Mouse (Mus musculus): Measurements from ENCODE around the gene 2010003K11Rik.

2010003K11Rik gene

DNA sequence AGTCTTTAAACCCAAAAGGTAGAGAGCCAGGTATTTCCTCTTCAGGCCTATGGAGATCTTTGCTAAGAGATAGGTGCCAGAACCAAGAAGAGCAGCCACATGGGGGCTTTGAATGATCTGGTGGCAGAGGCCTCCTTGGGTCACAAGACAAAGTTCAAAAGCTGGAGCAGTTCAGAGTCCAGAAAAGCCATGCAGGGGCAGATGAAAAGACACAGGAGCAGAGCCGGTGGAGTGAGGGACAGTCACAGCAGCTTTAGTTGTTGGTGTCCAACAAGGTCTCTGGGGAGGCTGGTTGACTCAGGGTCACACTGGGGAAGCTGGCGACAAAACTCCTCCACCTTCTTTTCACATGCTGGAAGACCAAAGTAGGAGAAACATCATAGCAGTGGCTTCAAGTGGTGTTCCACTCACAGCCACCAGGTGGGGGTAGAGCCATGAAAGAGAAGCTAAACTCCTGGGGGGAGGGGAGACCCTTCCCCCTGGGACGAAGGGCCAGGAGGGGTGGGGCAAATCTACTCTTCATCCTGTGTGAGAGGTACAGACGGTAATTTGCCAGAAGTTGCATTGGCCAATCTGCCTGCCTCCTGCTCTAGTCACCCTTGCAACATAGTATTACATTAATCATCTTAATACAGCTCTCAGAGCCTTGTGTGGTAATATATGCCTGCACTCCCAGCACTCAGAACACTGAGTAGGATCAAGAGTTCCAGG is 965 bp downstream of the 2010003K11Rik start:
- peak; percentile 100 for DNase-seq (ENCODE audit: low read depth)

DNA sequence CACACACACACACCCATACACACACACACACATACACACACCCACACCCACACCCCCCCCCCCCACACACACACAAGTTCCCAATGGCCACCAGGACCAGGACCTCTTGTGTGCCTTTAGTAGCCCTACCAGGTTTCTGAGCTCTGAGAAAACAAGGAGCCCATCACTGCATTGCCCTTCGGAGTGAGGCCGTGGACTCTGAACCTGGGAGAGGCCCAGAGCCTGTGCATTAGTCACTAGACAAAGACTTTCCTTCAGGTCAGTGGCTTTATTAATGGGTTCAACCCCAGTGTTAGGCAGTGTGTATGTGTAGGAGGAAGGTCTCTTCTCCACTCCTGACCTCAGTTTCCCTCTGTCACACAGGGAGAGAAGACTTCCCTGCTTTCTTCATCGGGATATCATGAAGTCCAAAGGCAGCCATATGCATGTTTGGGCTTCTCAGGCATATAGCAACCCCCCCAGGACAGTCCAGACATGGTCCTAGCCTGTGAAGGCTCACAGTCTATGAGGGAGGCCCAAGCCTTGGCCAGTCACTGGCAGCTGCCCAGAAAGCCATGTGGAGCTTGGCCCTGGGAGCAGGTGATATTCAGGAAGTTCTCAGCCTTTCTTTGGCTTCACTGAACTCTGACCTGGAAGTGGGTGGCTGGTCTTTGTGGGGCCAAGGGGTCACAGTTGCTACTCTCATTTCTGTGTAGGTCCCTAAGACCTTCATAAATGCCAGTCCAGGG is 1.7 kb downstream of the 2010003K11Rik start:
- peak; percentile 26 for DNase-seq (ENCODE audit: low read depth)

- DNase-seq (ENCODE audit: low read depth), result no peak
Measured at GRCm38 (mm10) chr19:4495814-4496213, 2.6 kb downstream of the 2010003K11Rik start.

DNA sequence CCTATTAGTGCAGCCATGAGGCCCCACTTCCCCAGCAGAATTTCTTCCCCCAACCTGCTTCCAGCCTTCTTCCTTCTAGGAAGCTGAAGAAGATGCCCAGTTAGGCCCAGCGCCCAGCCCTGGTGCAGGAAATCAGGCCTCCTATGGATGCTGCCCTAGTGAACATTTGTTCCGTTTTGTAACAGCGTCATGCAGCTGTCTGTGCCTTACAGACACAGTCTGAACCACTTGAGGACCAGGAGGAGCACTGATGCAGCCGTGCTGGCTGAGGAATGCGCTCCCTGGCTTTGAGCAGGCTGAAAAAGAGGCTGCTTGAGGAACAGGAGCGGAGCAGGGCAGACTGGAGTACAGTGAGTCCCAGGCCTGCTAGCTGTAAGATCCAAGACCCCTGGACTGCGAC is 3.7 kb downstream of the 2010003K11Rik start:
- DNase-seq (ENCODE audit: low read depth), result no peak

DNA sequence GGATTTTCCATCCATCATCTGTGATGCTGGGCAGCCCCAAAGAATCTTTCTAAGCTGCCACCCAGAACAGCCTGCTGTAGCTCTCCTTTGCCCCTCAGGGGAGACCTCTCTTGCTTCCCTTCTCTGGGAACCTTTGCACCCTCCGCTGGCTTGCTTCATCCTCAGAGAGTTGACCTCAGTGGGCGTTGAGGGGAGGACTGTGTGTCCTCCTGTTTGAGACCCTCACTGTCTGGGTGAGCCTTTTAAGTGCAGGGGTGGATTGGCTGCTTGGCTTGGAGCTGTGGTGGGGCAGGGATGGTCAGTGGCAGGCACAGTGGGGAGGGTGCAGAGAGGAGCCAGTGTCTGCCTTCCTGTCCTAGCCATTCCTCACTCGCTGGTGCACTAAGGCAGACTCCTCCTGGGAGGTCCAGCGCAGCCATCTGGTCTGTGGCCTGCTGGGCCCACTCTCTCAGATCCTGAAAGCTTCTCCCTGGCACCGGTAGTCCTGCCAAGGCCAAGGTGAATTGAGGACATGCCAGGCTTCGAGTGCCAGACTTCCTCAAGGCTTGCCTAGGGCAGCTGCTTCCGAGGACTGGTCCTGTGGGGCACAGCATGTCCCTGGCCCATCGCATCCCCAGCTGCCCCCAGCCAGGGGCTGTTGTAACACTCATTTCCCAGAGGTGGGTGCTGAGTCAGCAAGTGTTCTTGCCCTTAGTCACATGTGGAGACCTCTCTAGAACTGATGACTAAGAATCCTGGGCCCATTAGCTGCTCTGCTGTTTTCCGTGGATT is 5.7 kb downstream of the 2010003K11Rik start:
- peak; percentile 90 for DNase-seq (ENCODE audit: low read depth)

DNA sequence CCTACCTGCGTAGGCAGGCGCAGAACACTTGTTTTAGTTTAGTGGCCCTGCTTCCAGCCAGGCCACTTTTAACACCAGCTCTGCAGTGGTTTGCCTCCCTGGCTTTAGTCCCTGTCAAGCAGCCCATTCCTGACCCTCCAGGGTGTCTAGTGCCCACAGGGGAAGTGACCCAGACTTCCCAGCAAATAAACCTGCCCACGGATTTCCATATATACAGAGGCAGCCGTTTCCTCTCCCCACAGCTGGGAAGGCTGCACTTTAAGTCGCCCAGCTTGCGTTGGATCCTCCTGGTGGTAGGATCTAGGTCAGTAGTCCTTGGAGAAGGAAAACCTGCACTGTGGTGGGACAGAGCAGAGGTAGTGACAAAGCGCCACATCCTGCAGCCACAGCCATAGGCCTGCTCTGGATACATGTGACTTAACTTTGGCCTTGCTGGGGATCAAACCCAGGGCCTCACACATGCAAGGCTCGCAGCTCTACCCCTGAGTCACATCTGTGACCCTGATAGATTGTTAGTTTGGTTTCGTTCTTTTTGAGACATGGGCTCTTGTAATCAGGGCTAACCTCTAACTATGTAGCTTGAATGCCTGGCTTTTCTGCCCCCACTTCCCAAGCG is 7.2 kb downstream of the 2010003K11Rik start:
- DNase-seq (ENCODE audit: low read depth), result peak; percentile 31

DNA sequence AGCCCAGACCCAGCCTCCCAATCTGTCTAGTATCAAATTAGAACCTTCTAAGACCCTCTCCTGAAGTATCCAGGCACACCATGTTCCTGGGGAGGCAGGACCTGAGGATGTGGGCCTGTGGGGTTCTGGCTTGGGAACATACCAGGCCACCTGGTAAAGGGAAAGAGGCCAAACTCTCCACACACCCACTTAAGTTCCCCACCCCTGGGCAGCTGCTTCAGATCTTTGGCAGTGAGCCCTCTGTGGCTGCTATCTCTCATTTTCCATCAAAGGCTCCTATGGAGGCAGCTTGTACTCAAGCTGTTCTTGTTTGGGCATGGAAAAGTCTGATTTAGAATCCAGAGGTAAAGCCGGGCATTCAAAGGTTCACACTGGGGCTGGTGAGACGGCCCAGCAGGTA is 10.5 kb downstream of the 2010003K11Rik start:
- no peak for DNase-seq (ENCODE audit: low read depth)

DNA sequence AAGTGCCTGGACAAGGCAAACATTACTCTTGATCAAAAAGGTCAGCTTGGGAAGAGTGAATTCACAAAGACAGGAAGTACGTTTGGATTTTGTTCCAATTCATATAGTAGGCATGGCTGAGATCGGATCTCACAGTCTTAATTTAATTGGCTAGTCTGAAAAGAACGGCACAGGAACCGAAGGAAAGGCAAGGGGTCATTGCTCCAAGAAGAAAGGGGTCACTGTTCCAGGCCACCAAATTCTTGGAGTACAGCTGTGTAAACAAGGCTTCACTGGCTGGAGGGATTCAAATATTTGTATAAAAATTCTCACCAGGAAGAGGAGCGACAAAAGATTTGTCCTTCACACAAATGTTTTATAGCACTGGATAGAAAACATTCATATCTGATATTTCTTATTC is 13.4 kb downstream of the 2010003K11Rik start:
- no peak for DNase-seq (ENCODE audit: low read depth)

GRCm38 (mm10) chr19:4482111-4482859 is 16.1 kb downstream of the 2010003K11Rik start:
- peak; percentile 40 for DNase-seq (ENCODE audit: low read depth)

GRCm38 (mm10) chr19:4481326-4481725 is 17.1 kb downstream of the 2010003K11Rik start:
- no peak for DNase-seq (ENCODE audit: low read depth)

DNA sequence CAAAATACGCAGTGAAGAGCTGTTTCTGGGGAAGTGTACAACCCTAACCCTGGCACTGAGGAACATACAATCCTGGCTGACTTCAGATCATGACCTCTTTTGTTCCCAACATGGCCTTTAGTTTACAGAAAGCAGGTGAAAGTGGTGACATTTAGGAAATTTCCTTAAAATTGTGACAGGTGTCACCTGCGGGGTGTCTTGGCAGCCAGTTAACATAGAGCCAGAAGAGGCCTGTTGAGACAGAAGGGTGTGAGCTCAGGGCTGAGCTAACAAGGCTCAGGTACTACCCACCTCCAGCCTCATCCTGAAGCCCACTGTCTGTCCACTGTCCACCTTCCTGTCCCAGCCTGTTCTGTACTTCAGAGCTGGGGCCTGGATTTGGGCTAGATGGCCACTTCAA is 18.3 kb downstream of the 2010003K11Rik start:
- DNase-seq (ENCODE audit: low read depth), result no peak

GRCm38 (mm10) chr19:4478190-4478516 is 20.2 kb downstream of the 2010003K11Rik start:
- peak; percentile 38 for DNase-seq (ENCODE audit: low read depth)

GRCm38 (mm10) chr19:4477345-4478189 is 20.8 kb downstream of the 2010003K11Rik start, which contains the start of gene Syt12:
Syt12 (minus strand) TSS chr19:4477447.
- DNase-seq (ENCODE audit: low read depth), result peak; percentile 33

GRCm38 (mm10) chr19:4476601-4477257 is 21.7 kb downstream of the 2010003K11Rik start:
- no peak for DNase-seq (ENCODE audit: low read depth)

DNA sequence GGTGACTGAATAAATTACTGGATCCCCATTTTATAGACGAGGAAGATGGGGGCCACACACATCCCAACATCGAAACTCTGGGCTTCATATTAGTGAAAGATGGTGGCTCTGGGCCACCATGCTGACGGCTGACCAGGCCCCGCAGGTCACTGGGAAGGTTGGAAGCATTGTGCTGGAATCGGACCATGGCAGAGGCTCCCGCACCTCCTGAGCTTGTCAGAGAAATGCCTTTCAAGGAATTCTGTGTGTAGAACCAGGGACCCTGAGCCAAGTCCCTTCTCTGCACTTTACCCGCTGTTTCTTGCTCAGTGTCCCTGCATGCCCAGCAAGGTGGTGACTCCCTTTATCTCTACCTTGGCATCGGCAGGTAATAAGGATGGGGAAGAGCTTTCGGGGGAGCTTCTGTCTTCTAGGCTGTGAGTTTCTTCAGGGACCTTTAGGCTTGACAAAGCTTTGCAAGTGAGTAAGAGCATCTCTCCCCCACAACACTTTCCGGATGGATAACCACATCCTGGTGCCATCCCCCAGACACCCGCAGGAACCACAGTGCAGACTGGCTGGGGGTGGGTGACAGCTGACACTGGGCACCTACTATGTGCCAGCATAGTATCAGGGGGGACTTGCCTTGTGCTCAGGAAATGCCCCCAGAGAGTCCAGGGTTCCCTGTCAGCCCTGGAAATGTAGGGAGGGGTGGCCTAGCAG is 23.0 kb downstream of the 2010003K11Rik start:
- no peak for DNase-seq (ENCODE audit: low read depth)

DNA sequence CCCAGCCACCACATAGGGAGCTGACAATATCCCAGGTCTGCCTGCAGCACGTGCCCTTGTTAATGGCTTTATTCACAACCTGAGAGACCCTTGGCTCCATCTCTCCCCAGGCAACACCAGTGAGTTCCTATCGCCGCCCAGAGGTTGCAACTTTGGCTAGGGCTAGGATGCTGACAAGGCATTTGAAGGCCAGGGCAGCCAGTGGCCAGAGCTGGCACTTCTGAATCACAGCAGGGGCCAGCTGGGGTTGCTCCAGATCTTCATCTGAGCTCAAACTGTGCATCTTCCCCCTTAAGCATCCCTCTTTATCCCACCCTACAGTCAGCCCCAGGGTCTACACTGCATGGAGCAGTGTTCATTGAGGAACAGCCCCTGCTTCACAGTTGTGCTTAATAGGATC is 23.6 kb downstream of the 2010003K11Rik start:
- no peak for DNase-seq (ENCODE audit: low read depth)

GRCm38 (mm10) chr19:4473549-4473948 is 24.8 kb downstream of the 2010003K11Rik start:
- DNase-seq (ENCODE audit: low read depth), result no peak

- DNase-seq (ENCODE audit: low read depth), result peak; percentile 58
Measured at GRCm38 (mm10) chr19:4468363-4468762, 30.0 kb downstream of the 2010003K11Rik start.

GRCm38 (mm10) chr19:4464666-4465065 is 33.7 kb downstream of the 2010003K11Rik start:
- no peak for DNase-seq (ENCODE audit: low read depth)

GRCm38 (mm10) chr19:4461981-4462380 is 36.4 kb downstream of the 2010003K11Rik start:
- no peak for DNase-seq (ENCODE audit: low read depth)
